9 mouse cellular contexts compared by ENCODE assay signal in genomic region chr3:28107446-28108004, GRCm38 (mm10).
DNase-seq lines count a peak whose midpoint lies in the region; ATAC-seq and TF ChIP-seq lines count a peak whose summit lies in the region.
"Had no signal": no experiment of that assay in that cellular context is flagged by ENCODE, and none has a peak within 500 bp of the region (broad histone marks: within the 10 kb centered on the region; RNA-seq: fewer than 3 reads in every experiment).

No protein-coding gene starts in this region.

- no peaks in the 10 kb centered on the region for H3K4me1 ChIP-seq in intestine, postnatal 0 days (replicated peaks; ENCODE audit: control insufficient read depth, insufficient read depth, low read length)
- no peaks in the 10 kb centered on the region for H3K4me1 ChIP-seq in neural tube, embryonic 12.5 days

- intact Hi-C loops in gastrocnemius, postnatal 14 days (cut with DNase I; ENCODE audit: low total_unique reads) = loop anchor here (10.0 kb wide), 1 partner anchor 133 kb away; no protein-coding TSS in a partner anchor
- intact Hi-C loops in left cerebral cortex, postnatal 10 days (cut with DNase I) = loop anchor here (2.0 to 5.0 kb wide), 3 partner anchors 125 to 645 kb away; no protein-coding TSS in a partner anchor

- 33% methylated on average over 6 of the region's 6 CpGs for WGBS in intestine, postnatal 0 days
- WGBS in neural tube, embryonic 12.5 days = 47% methylated on average over 6 of the region's 6 CpGs

- DNase-seq in gastrocnemius, adult 18-20 months (ENCODE audit: low spot score) = peak; percentile 55
- DNase-seq in gastrocnemius, postnatal 14 days = no peak
- DNase-seq in brain, embryonic 18.5 days (ENCODE audit: low read depth, low spot score) = peak; percentile 54
- DNase-seq in frontal cortex, postnatal 10 days (ENCODE audit: low spot score in 2 of 2) = peak; percentile 11 to 47
- DNase-seq in left cerebral cortex, postnatal 10 days (ENCODE audit: extremely low spot score in 1 of 2, low spot score in 2 of 2) = peak; percentile 35 to 46

- H3K36me3 ChIP-seq in intestine, postnatal 0 days (ENCODE audit: control insufficient read depth, insufficient read depth) = peaks cover 53% of the 10 kb centered on the region
- no peaks in the 10 kb centered on the region for H3K36me3 ChIP-seq in neural tube, embryonic 12.5 days

- H3K9ac ChIP-seq in intestine, postnatal 0 days (ENCODE audit: low read depth, low read length) = no peak overlapping the region
- no peak overlapping the region for H3K9ac ChIP-seq in neural tube, embryonic 12.5 days

- no peak overlapping the region for H3K27ac ChIP-seq in intestine, postnatal 0 days (ENCODE audit: low read depth, low read length)
- H3K27ac ChIP-seq in neural tube, embryonic 12.5 days = no peak overlapping the region

- no peak overlapping the region for H3K4me3 ChIP-seq in intestine, postnatal 0 days (ENCODE audit: low read depth, low read length)
- no peak overlapping the region for H3K4me3 ChIP-seq in neural tube, embryonic 12.5 days
- H3K4me3 ChIP-seq: megakaryocyte, embryonic 14.5 days had no signal

- H3K4me2 ChIP-seq in intestine, postnatal 0 days (replicated peaks; ENCODE audit: low read depth) = no peak overlapping the region
- no peak overlapping the region for H3K4me2 ChIP-seq in neural tube, embryonic 12.5 days (replicated peaks)

- peak; percentile 88 for TF ChIP-seq CTCF in intestine, postnatal 0 days (IDR thresholded peaks at IDR 0.05; ENCODE audit: low read depth)

- no peaks in the 10 kb centered on the region for H3K27me3 ChIP-seq in intestine, postnatal 0 days (replicated peaks; ENCODE audit: control insufficient read depth, insufficient read depth, low read length)
- no peaks in the 10 kb centered on the region for H3K27me3 ChIP-seq in neural tube, embryonic 12.5 days (replicated peaks)
- H3K27me3 ChIP-seq: megakaryocyte, embryonic 14.5 days had no signal

- H3K9me3 ChIP-seq in intestine, postnatal 0 days (ENCODE audit: control insufficient read depth) = no peaks in the 10 kb centered on the region
- no peaks in the 10 kb centered on the region for H3K9me3 ChIP-seq in neural tube, embryonic 12.5 days
- H3K9me3 ChIP-seq: megakaryocyte, embryonic 14.5 days had no signal

- ATAC-seq in intestine, postnatal 0 days = 0 out of 2 replicates have a peak, but pooled peaks have one; percentile 22
- peak; percentile 44; the same call in 1 of the 2 replicates for ATAC-seq in neural tube, embryonic 12.5 days (ENCODE audit: low FRiP score, low read depth)
- no peak for ATAC-seq in inflammation-experienced regulatory T-cells, adult 6 months
